Mouse (Mus musculus): ENCODE data around the gene Dnmt1.
A peak's percentile ranks its signal among the peaks of the same experiment; 100 is the strongest.

Gene Dnmt1

GRCm38 (mm10) chr9:20943396-20943795, 16.3 kb downstream of the Dnmt1 start:
- DNase-seq (ENCODE audit: low read depth, low spot score) = peak; percentile 82

GRCm38 (mm10) chr9:20923258-20923657, 36.4 kb downstream of the Dnmt1 start:
- DNase-seq (ENCODE audit: low read depth, low spot score) = no peak

- DNase-seq (ENCODE audit: low read depth, low spot score) = peak; percentile 50
These were observed 43.5 kb downstream of the Dnmt1 start for GRCm38 (mm10) chr9:20916160-20916559.

GRCm38 (mm10) chr9:20909948-20910347, 49.7 kb downstream of the Dnmt1 start:
- no peak for DNase-seq (ENCODE audit: low read depth, low spot score)

GRCm38 (mm10) chr9:20902174-20902491, 57.6 kb downstream of the Dnmt1 start:
- DNase-seq (ENCODE audit: low read depth, low spot score) = no peak

GRCm38 (mm10) chr9:20901466-20902173, 58.1 kb downstream of the Dnmt1 start:
- peak; percentile 70 for DNase-seq (ENCODE audit: low read depth, low spot score)

- DNase-seq (ENCODE audit: low read depth, low spot score) = peak; percentile 80
These were observed 61.1 kb downstream of the Dnmt1 start, which contains the start of gene Eif3g for GRCm38 (mm10) chr9:20898511-20899073. Gene Eif3g (minus strand): TSS chr9:20898623.

- DNase-seq (ENCODE audit: low read depth, low spot score) = peak; percentile 24
These were observed 61.8 kb downstream of the Dnmt1 start for GRCm38 (mm10) chr9:20897736-20898510.

GRCm38 (mm10) chr9:20895382-20895781, 64.3 kb downstream of the Dnmt1 start:
- no peak for DNase-seq (ENCODE audit: low read depth, low spot score)

- DNase-seq (ENCODE audit: low read depth, low spot score) = no peak
These were observed 65.1 kb downstream of the Dnmt1 start for GRCm38 (mm10) chr9:20894629-20895028.

- no peak for DNase-seq (ENCODE audit: low read depth, low spot score)
These were observed 65.9 kb downstream of the Dnmt1 start for GRCm38 (mm10) chr9:20893590-20894343.

- DNase-seq (ENCODE audit: low read depth, low spot score) = no peak
These were observed 66.6 kb downstream of the Dnmt1 start for GRCm38 (mm10) chr9:20893069-20893468.

GRCm38 (mm10) chr9:20892104-20892653, 67.5 kb downstream of the Dnmt1 start:
- peak; percentile 45 for DNase-seq (ENCODE audit: low read depth, low spot score)

- DNase-seq (ENCODE audit: low read depth, low spot score) = no peak
These were observed 68.2 kb downstream of the Dnmt1 start for GRCm38 (mm10) chr9:20891339-20892103.

GRCm38 (mm10) chr9:20890411-20890810, 69.3 kb downstream of the Dnmt1 start:
- DNase-seq (ENCODE audit: low read depth, low spot score) = no peak

GRCm38 (mm10) chr9:20889185-20890141, 70.2 kb downstream of the Dnmt1 start:
- no peak for DNase-seq (ENCODE audit: low read depth, low spot score)

GRCm38 (mm10) chr9:20888386-20888765, 71.3 kb downstream of the Dnmt1 start:
- DNase-seq (ENCODE audit: low read depth, low spot score) = no peak

GRCm38 (mm10) chr9:20887704-20888385, 71.8 kb downstream of the Dnmt1 start, which contains the start of gene Ppan:
Gene Ppan (plus strand): TSS chr9:20888175.
- DNase-seq (ENCODE audit: low read depth, low spot score) = peak; percentile 97

- no peak for DNase-seq (ENCODE audit: low read depth, low spot score)
These were observed 72.5 kb downstream of the Dnmt1 start for GRCm38 (mm10) chr9:20887191-20887590.
